Mouse (Mus musculus) neural tube, embryonic 11.5 days (tissue): ENCODE data around the gene Ctsa. TPM values are rescaled to one million over a fixed set of nuclear protein-coding genes. Genes with fewer than 3 reads are reported as not detected.
"Not testable (repeated sequence)": the region's sequence is repeated elsewhere in the genome, so short reads cannot be mapped to it uniquely, and the experiment has no call there.

Experiments
- ATAC-seq: fragments of 200-750 bp; cut with Nextera tagmentation; 2 replicates; pipeline ENCODE4 v1.8.0; 2017; ENCODE audit warnings: moderate number of reproducible peaks, mild to moderate bottlenecking, moderate TSS enrichment, moderate library complexity; ENCODE audit not compliant: insufficient read depth, low FRiP score, low TSS enrichment
- DNase-seq: peaks from one replicate; pipeline ENCODE4 v3.0.0-alpha.2; 2015; ENCODE audit warnings: low spot score
- H3K27ac ChIP-seq: fragments of 300-500 bp; sonication (generic); 2 replicates; pipeline ENCODE4 v1.5.1; 2014; ENCODE audit warnings: low read depth, mild to moderate bottlenecking, low read length
- H3K27me3 ChIP-seq: fragments of 300-500 bp; sonication (generic); 2 replicates; pipeline ENCODE4 v1.6.1; 2014; ENCODE audit warnings: mild to moderate bottlenecking, low read length, mixed read lengths; ENCODE audit not compliant: control insufficient read depth, insufficient read depth
- H3K36me3 ChIP-seq: fragments of 300-500 bp; sonication (generic); 2 replicates; pipeline ENCODE4 v1.6.1; 2014; ENCODE audit warnings: mild to moderate bottlenecking, low read length, moderate library complexity, mixed read lengths; ENCODE audit not compliant: control insufficient read depth, insufficient read depth
- H3K4me1 ChIP-seq: fragments of 300-500 bp; sonication (generic); 2 replicates; pipeline ENCODE4 v1.6.1; 2014; ENCODE audit warnings: low read length, mixed read lengths; ENCODE audit not compliant: control insufficient read depth, insufficient read depth
- H3K4me2 ChIP-seq: fragments of 300-500 bp; sonication (generic); 2 replicates; pipeline ENCODE4 v1.6.1; 2014; ENCODE audit warnings: low read depth, mild to moderate bottlenecking, moderate library complexity
- H3K4me3 ChIP-seq: fragments of 300-500 bp; sonication (generic); 2 replicates; pipeline ENCODE4 v1.5.1; 2014; ENCODE audit warnings: low read depth, low read length
- H3K9ac ChIP-seq: fragments of 300-500 bp; sonication (generic); 2 replicates; pipeline ENCODE4 v1.6.1; 2014; ENCODE audit warnings: mild to moderate bottlenecking, low read length
- H3K9me3 ChIP-seq: fragments of 300-500 bp; sonication (generic); 2 replicates; pipeline ENCODE4 v1.6.1; 2016; ENCODE audit warnings: low read length; ENCODE audit not compliant: control insufficient read depth
- WGBS: fragments of 180-500 bp; shearing (Covaris S2); extraction: QIAGEN DNeasy Blood & Tissue Kit; methylation state at CpG from one replicate; pipeline ENCODE4 v1.1.7; 2014; 5-methylcytosine and 5-hydroxymethylcytosine counted together
- polyA plus RNA-seq: library from polyadenylated mRNA; unstranded; fragments of >200 nt; fragmentation: Nextera tagmentation; extraction: Ambion mirVana; gene quantifications from 2 replicates; pipeline ENCODE4 v1.2.1, GENCODE M21; 2014

Ctsa gene
- polyA plus RNA-seq, 1 experiment from 2014 or later: 88.6 TPM

DNA sequence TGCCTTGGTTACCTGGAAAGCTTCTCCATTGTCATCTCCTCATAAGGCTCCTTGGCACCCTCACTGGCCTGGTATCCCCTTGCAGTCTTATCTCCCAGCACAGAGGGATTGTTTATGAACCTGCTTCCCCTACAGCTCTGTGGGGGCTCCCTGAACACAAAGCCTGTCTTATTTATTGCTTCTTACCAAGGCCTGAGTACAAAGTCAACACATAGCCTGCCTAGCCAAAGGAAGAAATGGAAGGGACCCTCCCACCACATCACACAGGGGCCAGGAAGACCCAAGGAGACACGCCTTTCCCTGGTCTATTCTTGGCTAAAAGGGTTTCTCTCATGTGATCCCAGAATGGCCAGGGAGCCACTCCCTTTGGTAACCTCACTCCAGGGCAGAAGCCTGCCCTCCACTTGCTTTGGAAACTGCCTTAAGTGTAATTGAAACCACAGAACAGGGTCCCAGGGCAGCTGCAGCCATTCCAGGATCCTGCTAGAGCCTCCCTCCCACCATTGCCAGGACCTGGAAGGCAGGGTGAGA, 41.6 kb downstream of the Ctsa start:
- Histone ChIP-seq H3K27ac (0 out of 2 replicates have a peak overlapping the region, but pooled peaks have one; percentile 44), H3K4me2 (no peak overlapping the region), H3K4me1 (peaks cover 9% of the 10 kb centered on the region; the same call in 1 of the 2 replicates), H3K36me3 (no peaks in the 10 kb centered on the region), H3K27me3 (no peaks in the 10 kb centered on the region), H3K9me3 (no peaks in the 10 kb centered on the region), H3K9ac (no peak overlapping the region), H3K4me3 (no peak overlapping the region)
- WGBS: 8% methylated on average over 1 of the region's 1 CpGs
- no peak for ATAC-seq
- no peak for DNase-seq

DNA sequence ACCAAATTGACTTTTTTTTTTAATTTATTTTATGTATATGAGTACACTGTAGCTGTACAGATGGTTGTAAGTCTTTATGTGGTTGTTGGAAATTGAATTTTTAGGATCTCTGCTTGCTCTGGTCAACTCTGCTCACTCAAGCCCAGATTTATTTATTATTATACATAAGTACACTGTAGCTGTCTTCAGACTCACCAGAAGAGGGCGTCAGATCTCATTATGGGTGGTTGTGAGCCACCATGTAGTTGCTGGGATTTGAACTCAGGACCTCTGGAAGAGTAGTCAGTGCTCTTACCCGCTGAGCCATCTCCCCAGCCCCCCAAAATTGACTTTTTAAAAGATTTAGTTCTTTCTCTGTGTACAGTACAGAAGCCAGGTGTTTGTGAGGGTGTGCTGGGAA, 43.0 kb downstream of the Ctsa start:
- H3K27ac ChIP-seq, DNase-seq, H3K36me3 ChIP-seq, H3K4me3 ChIP-seq, H3K9ac ChIP-seq, H3K4me2 ChIP-seq, H3K27me3 ChIP-seq, ATAC-seq, H3K9me3 ChIP-seq: not testable (repeated sequence)
- 53% methylated on average over 2 of the region's 2 CpGs for WGBS
- peaks cover 14% of the 10 kb centered on the region for H3K4me1 ChIP-seq

DNA sequence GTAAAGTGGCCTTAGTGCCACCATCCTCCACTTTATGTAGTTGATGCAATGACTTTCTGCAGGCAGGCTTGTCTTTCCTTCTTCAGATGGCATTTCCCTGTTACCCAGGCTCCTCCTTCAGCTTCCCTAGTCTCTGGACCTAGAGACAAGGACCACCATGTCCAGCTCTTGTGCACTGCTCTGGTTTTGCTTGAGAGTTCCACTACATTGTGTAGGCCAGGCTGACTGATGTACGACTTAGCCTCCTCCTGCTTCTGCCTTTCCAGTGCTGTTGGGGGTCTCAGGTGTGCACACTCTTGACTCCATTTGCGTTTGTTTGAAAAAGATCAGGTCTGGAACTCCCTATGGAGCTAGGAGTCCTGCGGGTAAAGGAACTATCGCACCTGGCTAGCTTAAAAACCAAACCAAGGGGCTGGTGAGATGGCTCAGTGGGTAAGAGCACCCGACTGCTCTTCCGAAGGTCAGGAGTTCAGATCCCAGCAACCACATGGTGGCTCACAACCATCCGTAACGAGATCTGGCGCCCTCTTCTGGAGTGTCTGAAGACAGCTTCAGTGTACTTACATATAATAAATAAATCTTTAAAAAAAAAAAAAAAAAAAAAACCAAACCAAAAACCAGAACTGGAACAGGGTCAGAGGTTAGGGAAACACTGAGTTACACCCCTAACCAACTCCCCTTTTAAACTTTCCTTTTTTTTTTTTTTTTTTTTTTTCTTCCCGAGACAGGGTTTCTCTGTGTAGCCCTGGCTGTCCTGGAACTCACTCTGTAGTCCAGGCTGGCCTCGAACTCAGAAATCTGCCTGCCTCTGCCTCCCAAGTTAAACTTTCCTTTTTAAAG, 44.9 kb downstream of the Ctsa start:
- not testable (repeated sequence) for H3K27me3 ChIP-seq, ATAC-seq, H3K9ac ChIP-seq, H3K9me3 ChIP-seq, H3K4me3 ChIP-seq, H3K27ac ChIP-seq, H3K36me3 ChIP-seq, DNase-seq
- Histone ChIP-seq H3K4me2 (peak overlapping the region; percentile 82), H3K4me1 (peaks cover 16% of the 10 kb centered on the region)
- 75% methylated on average over 11 of the region's 11 CpGs for WGBS

DNA sequence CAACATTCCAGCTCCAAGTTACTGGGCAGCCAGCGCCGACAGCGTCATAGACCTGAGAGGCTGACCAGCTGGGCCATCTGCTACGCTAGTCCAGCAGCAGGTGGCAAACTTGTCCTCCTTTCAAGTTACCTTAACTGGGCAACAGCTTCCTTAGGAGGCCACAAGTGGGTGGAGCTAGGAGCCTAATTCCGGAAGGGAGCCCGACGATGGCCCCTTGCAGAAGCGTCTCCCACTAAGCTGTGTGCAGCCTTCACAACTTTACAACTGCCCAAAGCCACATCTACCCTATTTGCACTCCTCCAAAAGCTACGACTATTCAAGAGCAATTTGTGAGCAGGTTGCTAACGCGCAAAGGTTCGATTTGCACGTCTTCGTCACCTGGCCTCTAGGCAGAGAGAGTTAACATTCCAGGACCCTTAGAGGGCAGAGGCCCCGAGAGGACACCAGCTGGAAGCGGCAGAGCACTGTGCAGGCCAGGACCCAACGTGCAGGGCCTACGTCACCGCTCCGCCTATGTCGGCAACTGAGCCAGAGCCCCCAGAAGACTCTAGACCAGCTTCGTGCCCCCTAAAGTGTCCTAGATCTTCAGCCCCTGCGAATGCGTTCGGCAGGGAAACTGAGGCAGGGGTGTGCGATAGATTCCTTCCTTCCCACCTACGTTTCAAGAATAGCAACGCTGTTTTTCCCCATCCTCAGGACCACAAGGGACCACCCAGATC, 46.0 kb downstream of the Ctsa start:
- peak; percentile 52 for DNase-seq
- Histone ChIP-seq H3K4me2 (peak overlapping the region; percentile 82), H3K27ac (peak overlapping the region; percentile 100), H3K36me3 (no peaks in the 10 kb centered on the region), H3K4me1 (peaks cover 16% of the 10 kb centered on the region), H3K27me3 (no peaks in the 10 kb centered on the region), H3K4me3 (peak overlapping the region; percentile 94), H3K9ac (peak overlapping the region; percentile 100), H3K9me3 (no peaks in the 10 kb centered on the region)
- 1% methylated on average over 28 of the region's 28 CpGs for WGBS
- peak; percentile 61 for ATAC-seq

DNA sequence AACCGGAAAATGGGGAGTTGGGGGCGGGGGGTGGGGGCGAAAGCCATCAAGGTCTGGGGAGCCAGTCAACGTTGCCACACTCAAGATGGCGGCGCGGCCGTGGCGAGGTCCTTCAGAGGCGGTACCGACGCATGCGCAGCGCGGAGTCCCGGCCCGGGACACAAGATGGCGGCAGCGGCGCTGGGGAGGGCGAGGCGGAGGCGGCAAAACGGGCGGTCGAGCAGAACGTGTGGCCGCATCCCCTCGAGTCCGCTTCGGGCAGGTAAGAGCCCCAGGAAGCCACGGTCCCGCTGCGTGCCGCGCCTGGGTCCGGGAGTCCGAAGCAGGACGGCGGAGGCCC, 46.5 kb downstream of the Ctsa start, which contains the start of gene Pcif1:
Gene Pcif1 (plus strand): TSS at position 77 of the 340 bp plus-strand sequence.
- DNase-seq (peak; percentile 95), ATAC-seq (peak; percentile 78)
- Histone ChIP-seq H3K4me2 (peak within 1 kb of the TSS; percentile 82), H3K36me3 (peaks cover under 1% of the 10 kb centered on the region; the same call in 1 of the 2 replicates), H3K4me3 (peak within 1 kb of the TSS; percentile 94), H3K9ac (peak within 1 kb of the TSS; percentile 100), H3K27ac (peak within 1 kb of the TSS; percentile 100), H3K9me3 (no peaks in the 10 kb centered on the region), H3K4me1 (peaks cover 14% of the 10 kb centered on the region), H3K27me3 (no peaks in the 10 kb centered on the region)
- WGBS: 0% methylated on average over 39 of the region's 40 CpGs

DNA sequence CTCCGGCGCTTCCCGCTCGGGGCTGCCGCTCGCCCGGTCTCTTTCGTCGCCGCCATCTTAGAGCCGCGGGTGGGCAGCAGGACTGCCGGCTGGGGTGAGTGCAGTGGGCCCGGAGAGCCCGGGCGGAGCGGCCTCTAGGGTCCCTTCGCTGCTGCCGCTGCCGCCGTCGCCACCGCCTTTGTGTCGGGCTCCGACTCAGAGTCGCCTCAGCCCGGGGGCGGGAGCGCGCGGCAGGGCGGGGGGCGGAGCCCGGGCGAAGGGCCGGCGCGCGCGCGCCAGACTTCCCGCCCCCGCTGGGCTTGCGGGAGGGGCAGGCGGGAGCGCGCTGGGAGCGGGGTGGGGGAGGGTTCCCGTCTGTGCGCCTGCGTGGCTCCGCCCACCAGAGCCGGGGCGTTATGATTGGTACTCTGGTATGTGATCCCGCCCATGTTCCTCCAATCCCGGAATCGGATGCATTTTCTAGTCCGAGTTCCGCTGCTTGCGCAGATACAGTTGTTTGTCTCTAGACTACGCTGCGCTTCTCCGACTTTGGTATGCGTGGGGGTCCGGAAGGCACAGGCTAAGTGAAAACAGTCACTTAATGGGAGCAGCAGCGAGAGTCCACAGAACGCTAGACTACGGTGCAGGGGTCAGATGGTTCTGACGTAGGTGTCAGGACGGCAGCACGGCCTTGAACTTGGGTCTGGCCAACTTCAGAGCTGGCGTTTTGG, 47.0 kb downstream of the Ctsa start:
- ATAC-seq: peak; percentile 80
- Histone ChIP-seq H3K4me2 (peak overlapping the region; percentile 82), H3K4me3 (peak overlapping the region; percentile 94), H3K4me1 (peaks cover 11% of the 10 kb centered on the region), H3K27ac (peak overlapping the region; percentile 100), H3K9ac (peak overlapping the region; percentile 100), H3K36me3 (peaks cover 2% of the 10 kb centered on the region; the same call in 1 of the 2 replicates), H3K9me3 (no peaks in the 10 kb centered on the region), H3K27me3 (no peaks in the 10 kb centered on the region)
- WGBS: under 1% methylated on average over 45 of the region's 72 CpGs
- DNase-seq: peak; percentile 97

DNA sequence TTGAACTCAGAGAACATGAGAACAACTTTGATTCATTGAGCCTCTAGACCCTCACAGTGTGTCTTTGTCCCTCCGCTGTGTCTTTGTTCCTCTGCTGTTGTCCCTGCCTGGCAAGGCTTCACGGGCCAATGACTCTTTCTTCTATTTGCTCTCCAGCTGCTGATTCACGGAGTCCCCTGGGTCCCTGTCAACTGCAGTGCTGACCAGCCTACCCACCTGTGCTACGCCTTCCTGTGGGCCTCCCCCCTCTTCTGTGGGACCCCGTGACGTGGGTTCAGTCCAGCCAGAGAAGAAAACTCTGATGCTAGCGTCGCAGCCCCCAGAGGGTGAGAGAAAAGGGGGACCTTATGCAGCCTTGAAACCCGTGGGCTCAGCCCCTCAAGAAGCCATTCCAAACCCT, 49.9 kb downstream of the Ctsa start:
- H3K4me2 ChIP-seq: no peak overlapping the region
- H3K4me1 ChIP-seq: peaks cover 11% of the 10 kb centered on the region
- DNase-seq: peak; percentile 60
- H3K4me3 ChIP-seq: no peak overlapping the region
- ATAC-seq: no peak
- H3K9ac ChIP-seq: no peak overlapping the region
- WGBS: 50% methylated on average over 9 of the region's 9 CpGs
- 0 out of 2 replicates have a peak overlapping the region, but pooled peaks have one; percentile 72 for H3K27ac ChIP-seq
- no peaks in the 10 kb centered on the region for H3K27me3 ChIP-seq
- H3K36me3 ChIP-seq: peaks cover 12% of the 10 kb centered on the region
- H3K9me3 ChIP-seq: no peaks in the 10 kb centered on the region

DNA sequence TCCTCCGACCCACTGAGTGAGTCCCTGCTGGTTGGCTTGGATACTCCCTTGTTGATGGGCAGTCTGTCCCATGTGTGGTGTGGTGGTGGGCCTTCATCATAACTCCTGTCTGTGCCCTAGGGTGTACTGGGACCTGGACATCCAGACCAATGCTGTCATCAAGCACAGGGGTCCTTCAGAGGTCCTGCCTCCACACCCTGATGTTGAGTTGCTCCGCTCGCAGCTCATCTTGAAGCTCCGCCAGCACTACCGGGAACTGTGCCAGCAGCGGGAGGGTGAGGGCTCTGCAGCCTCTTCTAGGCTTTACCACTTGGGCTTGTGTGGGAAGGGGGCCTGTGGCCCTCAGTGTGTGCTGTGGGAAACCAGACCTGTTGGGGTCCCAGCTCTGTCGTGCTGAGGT, 53.1 kb downstream of the Ctsa start:
- no peak for ATAC-seq
- H3K9me3 ChIP-seq: no peaks in the 10 kb centered on the region
- DNase-seq: no peak
- 93% methylated on average over 7 of the region's 7 CpGs for WGBS
- no peak overlapping the region for H3K27ac ChIP-seq
- peaks cover 31% of the 10 kb centered on the region for H3K36me3 ChIP-seq
- no peak overlapping the region for H3K4me3 ChIP-seq
- no peak overlapping the region for H3K9ac ChIP-seq
- H3K4me2 ChIP-seq: no peak overlapping the region
- peaks cover under 1% of the 10 kb centered on the region; the same call in 1 of the 2 replicates for H3K4me1 ChIP-seq
- H3K27me3 ChIP-seq: no peaks in the 10 kb centered on the region
